Mouse (Mus musculus) WW6 (cell line): ENCODE measurements around the gene Cul7.

Source experiments
- DNase-seq: peaks from one replicate; pipeline ENCODE4 v3.0.0-alpha.2; 2013; ENCODE audit warnings: low read depth, low spot score

Cul7 gene

DNA sequence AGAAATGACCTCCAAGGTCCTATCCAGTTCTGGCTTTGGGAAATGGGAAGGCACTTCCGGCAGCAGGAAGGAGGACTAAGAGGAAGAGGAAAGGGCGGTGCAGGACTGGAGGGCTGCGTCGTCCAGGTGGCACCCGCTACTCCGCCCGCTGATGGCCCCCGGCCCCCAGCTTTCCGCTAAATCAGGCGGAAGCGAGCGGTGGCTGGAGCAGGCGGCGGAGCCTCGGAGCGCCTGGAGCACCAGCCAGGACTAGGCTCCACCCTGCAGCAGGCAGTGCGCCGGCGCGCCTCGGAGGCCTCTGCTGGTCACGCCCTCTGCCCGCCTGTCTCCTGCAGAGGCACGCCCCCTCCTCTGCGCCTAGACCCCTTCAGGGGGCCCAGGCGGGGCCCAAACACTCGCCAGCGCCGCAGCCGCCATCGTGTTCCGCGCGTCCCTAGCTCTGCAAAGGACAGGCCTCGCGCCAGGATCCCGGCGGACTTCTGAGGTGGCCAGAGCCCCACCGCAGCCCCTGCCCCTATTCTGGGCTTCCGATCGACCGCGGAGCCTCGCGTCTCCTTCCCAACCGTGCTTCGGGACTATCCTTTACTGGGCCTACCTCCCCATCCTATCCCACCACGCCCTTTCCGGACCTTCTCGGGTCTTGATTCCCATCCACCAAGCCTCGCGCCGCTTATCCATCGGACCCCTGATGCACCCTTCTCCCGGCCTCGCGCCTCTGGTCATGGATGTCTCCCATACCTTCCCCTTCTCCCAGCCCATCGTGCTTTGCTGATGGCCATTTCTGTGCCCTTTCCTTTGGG is at the start of gene Cul7:
Gene Cul7, plus strand, starts transcription at position 106 of the 800 bp plus-strand sequence.
- DNase-seq, result peak; percentile 74

DNA sequence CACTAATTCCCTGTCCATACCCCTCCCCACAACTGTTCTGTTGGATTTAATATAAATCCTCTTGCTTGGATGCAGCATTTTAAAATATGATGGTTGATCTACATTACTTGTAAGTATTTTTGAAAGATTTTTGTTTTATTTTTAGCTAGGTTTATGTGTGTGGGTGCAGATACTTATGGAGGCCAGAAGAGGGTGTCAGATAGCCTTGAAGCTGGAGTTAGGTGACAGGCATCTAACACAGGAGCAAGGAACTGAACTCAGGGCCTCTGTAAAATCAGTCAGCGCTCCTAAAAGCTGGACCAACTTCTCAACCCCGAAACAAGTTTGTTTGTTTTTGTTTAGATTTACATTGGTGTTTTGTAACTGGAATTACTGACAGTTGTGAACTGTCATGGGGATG is 49.6 kb upstream of the Cul7 start:
- no peak for DNase-seq

DNA sequence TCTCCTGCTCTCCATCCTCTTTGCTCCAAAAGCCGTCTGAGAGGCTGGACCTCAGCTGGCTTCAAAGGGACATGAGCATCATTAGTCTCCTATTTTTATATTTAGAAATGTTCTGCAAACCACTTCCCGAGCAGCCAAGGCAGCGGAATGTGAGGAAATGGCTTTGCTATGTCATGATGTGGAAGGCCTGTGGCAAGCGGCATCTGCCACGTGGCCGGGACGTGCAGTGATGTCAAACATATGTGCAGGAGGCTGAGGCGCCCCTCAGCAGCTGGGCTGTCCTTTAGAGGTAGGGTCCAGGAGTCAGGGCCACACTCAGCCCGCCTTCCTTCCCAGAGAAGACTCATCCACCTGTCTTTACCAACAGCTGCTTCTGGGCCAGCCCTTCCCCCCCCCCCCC is 47.9 kb upstream of the Cul7 start:
- no peak for DNase-seq

DNA sequence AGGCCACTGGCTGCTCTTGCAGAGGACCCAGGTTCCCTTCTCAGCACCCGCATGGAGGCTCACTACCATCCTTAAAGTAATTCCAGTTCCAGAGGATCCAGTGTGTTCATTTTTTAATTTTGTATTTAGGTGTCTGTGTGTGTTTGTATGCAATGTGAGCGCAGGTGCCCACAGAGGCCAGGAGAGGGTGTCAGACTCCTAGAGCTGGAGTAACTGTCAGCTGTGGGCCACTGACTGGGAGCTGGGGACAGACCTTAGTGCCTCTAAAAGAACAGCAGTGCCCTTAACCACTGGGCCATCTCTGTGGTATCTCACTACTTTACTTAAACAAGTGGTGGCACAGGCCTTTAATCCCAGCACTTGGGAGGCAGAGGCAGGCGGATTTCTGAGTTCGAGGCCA is 46.9 kb upstream of the Cul7 start:
- no peak for DNase-seq

DNA sequence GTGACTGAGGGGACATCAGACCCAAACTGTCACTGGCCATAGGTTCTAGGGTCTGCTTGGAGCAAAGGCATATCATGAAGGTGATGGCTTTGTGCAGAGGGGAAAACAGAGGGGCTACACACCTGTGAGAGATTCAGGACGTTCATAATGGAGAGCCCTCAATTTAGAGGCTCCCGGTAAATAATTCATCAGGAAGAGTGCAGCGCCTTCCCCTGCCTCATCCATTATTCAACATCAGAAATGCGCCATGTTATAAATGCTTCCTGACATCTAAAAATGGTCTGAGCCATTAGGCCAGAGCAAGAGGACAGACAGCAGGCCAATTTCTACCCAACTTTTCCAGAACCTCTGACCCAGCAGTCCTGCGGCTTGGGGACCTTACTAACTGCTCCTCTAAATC is 45.0 kb upstream of the Cul7 start:
- DNase-seq, result no peak

DNA sequence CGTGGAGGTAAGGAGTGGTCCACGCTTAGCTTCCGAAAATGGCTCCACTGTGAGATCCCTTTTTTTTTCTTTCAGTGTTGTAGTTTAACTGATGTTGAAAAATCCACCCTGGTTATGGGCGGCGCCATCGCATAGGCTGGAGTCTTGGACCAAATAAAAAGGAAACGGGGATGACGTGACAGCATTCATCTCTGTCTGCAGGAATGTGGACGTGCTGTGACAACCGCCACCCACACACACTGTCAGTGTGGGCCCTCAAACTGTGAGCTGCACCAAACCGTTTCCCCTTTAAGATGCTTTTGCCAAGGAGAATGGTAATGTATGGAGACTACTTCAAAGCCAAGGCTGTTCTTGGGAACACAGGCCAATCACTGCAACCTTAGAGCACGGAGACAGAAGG is 44.1 kb upstream of the Cul7 start:
- DNase-seq, result no peak

DNA sequence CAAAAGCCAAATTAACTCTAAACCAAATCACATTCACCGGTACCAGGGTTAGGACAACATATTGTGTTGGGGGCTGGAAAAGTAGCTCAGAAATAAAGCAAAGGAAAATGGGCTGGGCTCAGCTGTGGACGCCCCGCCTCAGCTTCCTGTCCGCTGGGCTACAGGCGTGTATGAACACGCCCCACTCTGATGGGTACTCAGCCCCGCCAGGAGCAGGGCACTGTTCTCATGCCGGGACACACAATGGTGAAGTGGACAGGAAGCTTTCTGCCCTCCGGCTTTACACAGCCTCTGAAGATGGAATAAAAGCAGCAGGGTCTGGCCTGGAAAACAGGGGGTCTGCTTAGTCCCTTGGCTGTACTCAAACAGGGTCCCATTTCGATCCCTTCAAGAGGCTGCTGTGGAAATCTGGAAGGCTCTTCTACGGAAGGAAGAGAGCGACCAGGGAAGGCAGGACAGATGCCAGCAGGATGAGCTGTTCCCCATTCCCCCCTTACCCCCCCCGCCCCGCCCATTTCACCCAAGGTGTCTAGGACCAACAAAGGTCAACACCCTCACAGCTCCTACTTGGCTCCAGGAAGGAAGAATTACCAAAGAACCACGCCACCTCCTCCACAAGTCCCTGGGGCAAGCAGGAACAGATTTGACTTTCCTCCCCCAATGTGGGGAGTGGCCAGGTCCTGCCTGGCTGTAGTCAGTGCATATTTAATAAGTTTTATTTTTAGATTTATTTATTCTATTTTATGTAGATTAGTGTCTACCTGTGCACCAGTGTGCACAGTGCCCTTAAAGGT is 40.2 kb upstream of the Cul7 start:
- DNase-seq, result no peak

DNA sequence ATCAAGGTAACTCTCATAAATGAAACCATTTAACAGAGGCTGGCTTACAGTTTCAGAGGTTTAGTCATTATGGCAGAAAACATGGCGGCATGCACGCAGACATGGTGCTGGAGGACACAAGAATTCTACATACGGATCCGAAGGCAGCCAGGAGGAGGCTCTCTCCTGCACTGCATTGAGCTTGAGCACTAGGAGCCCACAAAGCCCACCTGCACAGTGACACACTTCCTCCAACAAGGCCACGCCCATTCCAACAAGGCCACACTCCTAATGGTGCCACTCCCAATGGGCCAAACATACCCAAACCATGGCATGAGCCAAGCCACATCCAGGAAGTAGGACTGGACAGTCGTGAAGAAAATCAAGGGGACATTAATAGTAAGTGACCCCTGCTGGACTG is 38.8 kb upstream of the Cul7 start:
- no peak for DNase-seq

DNA sequence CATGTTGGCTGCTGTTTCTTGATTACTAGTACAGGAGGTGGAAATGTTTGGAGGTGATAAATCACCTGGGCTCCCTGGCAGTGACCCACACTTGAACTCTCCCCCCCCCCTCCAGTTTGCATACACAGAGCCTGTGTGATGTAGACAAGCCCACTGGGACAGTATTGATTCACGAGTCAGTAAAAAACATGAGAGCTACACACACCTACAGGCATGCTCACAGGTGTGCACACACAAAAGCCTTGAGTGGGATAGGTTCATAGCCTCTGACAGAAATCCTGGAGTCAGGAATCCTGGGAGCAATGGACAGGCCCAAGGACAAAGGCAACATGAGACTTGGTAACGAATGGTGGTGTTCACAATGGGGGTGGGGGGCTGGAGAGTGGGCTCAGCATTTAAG is 37.9 kb upstream of the Cul7 start:
- no peak for DNase-seq

DNA sequence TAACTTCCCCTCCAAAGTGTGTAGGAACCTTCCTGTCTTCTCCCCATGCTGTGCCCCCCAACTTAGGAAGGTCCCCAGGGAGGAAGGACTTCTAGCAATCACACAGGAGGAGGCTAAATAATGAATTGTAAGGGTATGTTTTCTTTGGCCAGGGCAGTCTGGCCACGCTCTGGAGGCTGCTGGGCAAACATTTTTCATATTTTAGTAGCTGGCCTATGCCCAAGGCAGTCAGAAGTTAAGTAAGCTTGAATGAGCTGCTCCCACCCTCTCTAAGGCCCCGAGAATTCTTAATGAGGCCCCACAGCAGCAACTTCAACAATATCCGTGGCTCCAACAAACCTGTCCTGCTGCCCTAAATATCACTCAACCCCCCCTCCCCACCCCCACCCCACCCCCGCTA is 37.3 kb upstream of the Cul7 start:
- no peak for DNase-seq

DNA sequence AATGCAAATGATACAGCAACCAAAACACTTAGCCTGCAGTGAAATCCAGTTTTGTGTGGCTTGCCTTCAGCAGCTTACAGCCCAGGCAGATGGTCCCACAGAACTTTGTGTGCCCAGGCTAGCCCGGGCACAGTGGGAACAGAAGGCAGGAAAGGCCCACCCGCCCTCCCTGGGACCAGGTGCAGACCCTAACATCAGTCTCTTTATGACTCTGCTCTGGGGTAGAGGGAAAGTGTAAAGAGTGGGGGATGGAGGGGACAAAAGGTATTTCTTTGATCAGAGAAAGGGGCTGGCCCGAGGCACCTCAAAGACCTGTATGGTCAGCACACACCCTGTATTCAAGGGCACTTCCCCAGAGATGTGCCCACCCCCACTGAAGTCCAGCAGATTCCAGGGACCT is 36.9 kb upstream of the Cul7 start:
- DNase-seq, result no peak

DNA sequence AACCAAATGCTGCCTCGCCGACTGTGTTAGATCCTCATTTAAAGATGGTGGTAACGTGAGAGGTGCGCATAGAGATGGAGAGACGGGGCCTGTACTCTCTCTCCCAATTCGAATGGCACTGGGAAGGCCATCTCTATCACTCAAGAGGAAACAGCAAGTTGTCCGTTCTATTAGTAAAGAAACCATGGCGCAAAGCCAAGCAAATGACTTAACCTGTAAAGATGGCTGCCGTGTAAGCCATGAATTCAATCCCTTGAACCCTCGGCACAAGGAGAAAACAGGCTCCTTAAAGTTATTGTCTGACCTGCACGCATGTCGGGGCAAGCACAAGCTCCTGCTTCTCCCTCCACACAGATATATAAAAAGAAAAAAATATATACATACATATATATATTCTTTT is 32.3 kb upstream of the Cul7 start:
- no peak for DNase-seq

DNA sequence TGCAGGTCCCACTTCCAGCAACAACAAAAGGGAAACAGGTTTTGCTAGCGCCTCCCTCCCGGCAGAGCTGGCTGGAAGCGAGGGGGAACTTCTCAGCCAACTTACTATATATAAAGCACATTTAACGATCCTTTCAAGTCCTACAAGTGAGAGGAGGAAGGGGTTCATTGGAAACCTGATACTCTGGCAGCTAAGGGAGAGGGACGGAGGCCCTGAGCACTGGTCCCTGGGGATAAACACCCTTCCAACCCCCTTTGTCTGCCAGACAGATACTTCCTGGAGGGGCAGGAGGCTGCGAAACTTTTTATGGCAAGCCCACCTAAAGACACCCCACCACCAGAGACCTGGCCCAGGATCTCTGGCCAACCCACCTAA is 31.8 kb upstream of the Cul7 start:
- no peak for DNase-seq

DNA sequence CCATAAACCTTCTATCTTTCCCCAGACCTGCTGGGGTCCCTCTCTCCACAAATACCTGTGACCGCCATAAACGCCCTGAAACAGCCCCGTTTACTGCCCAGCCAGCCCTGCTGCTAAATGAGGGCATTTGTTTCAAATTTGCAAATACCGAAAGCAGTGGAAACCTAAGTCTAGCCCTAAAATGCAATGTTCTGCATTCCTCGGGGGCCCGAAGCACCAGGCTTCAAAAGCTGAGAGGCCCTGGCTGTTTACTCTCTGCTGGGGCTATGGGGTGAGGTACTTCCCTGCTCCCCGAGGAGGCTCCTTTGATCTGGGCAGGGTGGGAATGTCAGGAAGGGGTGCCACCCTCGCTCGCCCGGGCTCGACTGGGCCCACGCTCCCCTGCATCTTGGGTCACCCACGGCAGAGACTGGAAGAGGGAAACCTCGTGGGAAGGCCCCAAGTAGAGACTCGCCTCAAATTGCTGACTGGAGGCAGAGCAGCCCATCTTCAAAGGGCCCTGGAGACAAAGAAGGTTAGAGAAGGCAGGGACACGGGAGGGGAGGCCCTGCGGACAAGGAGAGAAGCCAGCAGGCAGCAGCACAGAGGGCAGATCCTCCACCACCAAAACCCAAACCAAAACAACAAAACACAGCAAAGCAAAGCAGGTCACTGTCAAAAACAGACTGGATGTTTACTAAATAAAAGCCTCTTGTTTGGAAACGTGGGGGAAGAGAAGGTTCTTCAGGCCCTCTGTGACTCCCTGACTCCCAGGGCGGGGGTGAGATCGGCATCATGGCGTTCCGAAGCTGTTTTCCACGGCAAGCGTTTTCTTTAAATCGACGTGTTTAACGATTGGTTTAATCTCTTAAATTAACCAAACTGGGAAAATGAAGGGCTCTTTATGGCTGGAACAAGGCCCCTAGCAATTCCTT is 31.1 kb upstream of the Cul7 start:
- DNase-seq, result no peak

DNA sequence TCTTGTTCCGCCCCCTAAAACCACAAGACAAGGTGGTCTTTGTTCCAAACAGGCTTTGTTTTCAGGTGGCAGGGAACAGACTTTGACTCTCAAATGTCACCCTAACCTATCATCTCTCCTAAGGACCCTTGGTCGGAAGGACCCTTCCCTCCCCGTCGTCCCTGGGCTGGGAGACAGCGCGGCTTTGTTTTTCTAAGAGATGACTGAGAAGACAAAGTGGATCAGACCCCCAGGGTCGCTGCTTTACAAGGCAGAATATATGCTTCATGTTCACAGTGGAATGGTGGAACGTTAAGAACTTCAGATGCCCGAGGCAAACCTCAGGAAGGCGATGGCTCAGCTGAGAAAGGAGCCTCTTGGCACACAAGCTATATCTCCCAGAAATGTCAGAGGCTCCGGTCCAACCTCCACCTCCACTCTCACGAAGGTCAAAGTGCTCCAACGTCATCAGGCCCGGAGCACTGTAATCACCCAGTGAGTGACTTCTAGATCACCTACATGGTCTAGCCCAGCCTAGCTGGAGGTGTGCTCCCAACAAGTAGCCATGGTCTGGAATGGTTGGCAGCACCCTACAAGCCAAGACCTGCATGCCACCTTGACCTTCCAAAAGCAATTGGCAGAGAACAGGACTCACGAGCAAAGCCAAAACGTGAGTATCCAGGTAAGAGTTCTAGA is 30.3 kb upstream of the Cul7 start:
- DNase-seq, result no peak

DNA sequence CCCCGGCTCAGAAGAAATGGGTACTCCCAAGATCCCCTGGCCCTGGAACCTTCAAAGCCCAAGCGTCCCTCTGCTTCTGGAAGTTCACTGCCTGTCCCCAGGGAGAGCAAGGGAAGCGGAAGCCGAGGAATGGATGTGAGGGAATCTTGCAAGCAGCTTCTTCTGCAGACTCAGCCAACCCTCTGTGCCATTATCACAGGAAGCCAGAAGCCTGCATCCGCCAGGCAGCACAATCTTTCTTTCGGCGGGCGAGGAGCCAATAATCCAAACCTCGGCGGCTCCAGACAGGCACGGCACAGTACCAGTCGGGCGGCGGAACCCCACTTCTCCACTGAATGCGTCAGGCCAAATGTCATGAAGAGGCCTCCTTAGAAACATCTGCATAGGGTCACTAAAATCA is 28.8 kb upstream of the Cul7 start:
- no peak for DNase-seq

DNA sequence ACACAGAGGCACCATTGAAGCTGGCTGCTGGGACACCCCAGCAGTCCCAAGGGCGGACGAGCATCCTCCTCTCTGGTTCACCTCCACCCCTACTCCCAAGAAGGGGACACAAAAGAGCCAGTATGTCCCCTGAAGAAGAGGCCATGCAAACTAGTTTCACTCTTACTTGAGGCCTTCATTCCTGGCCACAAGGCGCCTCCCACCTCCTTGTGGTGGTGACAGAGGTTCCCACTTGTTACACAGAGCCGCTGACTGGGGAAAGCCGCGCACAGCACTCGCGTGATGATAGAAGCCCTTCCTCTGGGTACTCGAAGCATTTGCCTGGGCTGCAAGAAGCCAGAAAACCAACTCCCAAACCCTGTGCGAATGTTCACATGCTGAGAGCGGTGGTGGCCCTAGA is 27.9 kb upstream of the Cul7 start:
- no peak for DNase-seq

DNA sequence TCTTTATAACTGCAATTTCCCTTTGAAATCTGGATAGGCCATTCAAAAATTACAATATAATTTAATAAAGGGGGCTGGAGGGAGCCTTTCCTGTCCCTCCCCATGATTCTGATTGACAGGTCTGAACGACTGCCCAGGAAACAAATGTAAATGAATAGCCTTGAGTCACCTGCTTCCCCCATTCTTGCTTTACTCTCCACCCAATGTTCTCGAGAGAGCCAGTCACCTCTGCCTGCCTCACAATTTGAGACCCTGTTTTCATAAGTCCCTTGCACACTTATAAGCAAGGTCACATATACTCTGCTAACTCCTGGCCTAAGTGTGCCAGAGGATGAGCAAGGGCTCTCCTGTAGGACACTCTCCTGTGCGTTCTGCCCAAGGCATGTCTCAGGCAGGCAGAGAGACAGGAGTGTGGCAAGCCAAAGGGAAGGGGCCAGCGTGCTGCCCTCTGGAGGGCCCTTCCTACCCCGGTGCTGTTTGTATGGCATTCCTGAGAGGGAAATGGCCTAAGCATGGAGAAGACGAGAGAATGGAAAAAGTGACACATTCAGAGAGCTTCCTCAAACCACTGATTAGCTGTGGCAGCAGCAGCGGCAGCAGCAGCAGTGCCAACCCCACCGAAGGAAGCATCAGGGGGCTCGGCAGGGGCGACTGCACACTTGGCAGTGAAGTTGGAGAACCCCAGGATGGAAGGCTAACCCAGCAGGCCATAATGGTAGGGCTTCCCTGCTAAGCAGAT is 26.1 kb upstream of the Cul7 start:
- DNase-seq, result no peak

DNA sequence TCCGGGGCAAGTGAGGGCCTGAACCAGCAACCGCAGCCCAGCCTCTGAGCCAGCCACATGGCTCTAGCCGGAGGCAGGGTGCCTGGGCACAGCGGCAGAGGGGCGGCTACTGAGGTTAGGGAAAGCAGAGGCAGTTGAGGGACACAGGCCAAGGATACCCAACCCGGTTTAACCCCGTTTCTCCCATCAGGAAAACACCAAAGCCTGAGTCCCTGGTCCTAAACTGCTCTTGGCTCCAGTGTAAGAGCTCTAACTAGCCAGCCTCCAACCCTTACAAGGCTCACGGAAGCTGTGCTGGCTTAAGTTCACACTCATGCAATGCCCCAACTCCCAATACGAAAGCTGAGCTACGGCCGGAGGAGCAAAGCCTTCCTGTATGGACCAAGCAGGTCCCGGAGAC is 25.5 kb upstream of the Cul7 start:
- DNase-seq, result no peak

DNA sequence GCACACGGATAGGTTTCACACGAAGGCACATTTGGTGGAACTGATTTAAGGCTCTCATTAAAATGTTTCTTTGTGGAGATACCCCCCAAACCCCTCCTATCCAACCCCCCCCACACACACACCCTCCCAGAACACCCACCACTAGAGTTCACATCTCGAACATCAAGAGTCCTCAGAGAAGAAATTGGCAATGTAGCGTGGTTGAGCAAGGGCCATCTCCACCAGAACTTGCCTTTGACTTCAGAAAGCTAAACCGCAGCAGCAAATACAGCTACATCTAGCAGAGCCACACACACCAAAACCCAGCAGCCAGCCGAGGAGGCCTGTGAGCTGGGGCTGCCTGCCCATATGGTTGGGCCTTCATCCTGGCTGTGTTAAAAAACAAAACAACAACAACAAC is 22.7 kb upstream of the Cul7 start:
- DNase-seq, result no peak

DNA sequence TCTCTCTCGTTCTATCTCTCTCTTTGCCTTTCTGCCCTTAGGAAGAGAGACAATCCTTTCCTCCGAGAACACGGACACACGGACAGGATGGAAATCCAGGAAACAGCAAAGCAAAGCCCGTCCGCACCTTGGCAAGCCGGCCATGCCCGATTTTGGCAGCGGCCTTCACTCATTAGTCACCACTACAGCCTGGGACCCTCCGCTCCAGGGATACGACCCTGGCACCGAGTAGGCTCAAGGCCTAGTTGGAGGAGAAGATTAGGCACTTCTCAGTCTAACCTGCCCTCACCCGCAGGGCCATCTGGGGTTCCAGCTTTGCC is 21.7 kb upstream of the Cul7 start:
- DNase-seq, result no peak
